Mouse (Mus musculus): Measurements from ENCODE around the gene Arhgap4. TPM values are rescaled to one million over a fixed set of nuclear protein-coding genes. Genes with fewer than 3 reads are reported as not detected.

The Arhgap4 gene
- polyA plus RNA-seq, 1 experiment from 2014 or later = 2.5 TPM

DNA sequence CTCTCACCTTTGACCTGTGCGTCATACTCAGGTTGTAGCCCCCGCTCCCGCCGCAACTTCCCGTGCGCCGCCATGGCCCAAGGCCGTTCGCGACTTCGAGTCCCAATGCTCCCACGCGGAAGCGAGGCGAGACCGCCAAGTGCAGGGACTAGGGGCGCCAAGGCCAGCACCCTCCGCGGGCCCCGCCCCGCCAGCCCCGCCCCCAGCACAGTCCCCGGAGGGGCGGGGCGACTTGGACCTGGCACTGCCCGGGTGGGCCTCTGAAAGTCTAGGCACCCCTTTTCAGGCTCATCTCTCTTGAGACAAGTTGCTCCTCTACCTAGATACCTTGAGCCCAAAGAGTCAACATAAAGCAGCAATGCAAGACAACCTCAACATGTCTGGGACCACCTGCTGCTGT is 10.5 kb downstream of the Arhgap4 start:
- H3K27me3 ChIP-seq (replicated peaks; ENCODE audit: control insufficient read depth, insufficient read depth, low read length) = no peaks in the 10 kb centered on the region
- H3K4me2 ChIP-seq (replicated peaks; ENCODE audit: low read depth) = peak overlapping the region; percentile 51
- H3K36me3 ChIP-seq (ENCODE audit: control insufficient read depth, insufficient read depth) = no peaks in the 10 kb centered on the region
- H3K9me3 ChIP-seq (ENCODE audit: control insufficient read depth) = no peaks in the 10 kb centered on the region
- no peak for TF ChIP-seq CTCF (IDR thresholded peaks at IDR 0.05; ENCODE audit: low read depth)
- H3K4me1 ChIP-seq (replicated peaks; ENCODE audit: control insufficient read depth, insufficient read depth, low read length) = no peaks in the 10 kb centered on the region
- no peak overlapping the region for H3K9ac ChIP-seq (ENCODE audit: low read depth, low read length)
- ATAC-seq = no peak
- peak overlapping the region; percentile 50; the same call in 1 of the 2 replicates for H3K27ac ChIP-seq (ENCODE audit: low read depth, low read length)
- 29% methylated on average over 26 of the region's 26 CpGs for WGBS
- H3K4me3 ChIP-seq (ENCODE audit: low read depth, low read length) = peak overlapping the region; percentile 9; the same call in 1 of the 2 replicates

DNA sequence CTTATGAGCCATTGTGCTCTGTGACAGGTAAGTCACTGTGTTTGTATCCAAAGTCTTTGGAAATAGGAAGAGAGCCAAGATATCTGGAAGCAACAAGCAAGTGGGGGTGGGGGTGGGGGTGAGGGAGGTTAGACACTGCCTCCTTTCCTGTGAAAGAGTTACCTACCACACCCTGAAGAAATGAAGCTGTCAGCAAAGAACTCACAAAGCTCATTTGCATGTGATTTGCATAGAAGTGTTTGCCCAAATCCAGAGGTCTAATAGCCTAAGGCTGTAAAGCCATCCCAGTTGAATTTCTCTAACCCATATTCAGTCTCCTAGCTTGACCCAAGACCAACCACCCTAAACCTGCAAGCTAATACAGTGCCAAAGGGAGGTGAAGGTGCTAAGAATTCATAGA is 11.2 kb downstream of the Arhgap4 start:
- no peak for TF ChIP-seq CTCF (IDR thresholded peaks at IDR 0.05; ENCODE audit: low read depth)
- H3K4me3 ChIP-seq (ENCODE audit: low read depth, low read length) = no peak overlapping the region
- H3K9me3 ChIP-seq (ENCODE audit: control insufficient read depth) = no peaks in the 10 kb centered on the region
- no peak overlapping the region for H3K27ac ChIP-seq (ENCODE audit: low read depth, low read length)
- no peak for ATAC-seq
- H3K36me3 ChIP-seq (ENCODE audit: control insufficient read depth, insufficient read depth) = no peaks in the 10 kb centered on the region
- no peaks in the 10 kb centered on the region for H3K4me1 ChIP-seq (replicated peaks; ENCODE audit: control insufficient read depth, insufficient read depth, low read length)
- no peaks in the 10 kb centered on the region for H3K27me3 ChIP-seq (replicated peaks; ENCODE audit: control insufficient read depth, insufficient read depth, low read length)
- H3K9ac ChIP-seq (ENCODE audit: low read depth, low read length) = no peak overlapping the region
- no peak overlapping the region; the same call in 1 of the 2 replicates for H3K4me2 ChIP-seq (replicated peaks; ENCODE audit: low read depth)

DNA sequence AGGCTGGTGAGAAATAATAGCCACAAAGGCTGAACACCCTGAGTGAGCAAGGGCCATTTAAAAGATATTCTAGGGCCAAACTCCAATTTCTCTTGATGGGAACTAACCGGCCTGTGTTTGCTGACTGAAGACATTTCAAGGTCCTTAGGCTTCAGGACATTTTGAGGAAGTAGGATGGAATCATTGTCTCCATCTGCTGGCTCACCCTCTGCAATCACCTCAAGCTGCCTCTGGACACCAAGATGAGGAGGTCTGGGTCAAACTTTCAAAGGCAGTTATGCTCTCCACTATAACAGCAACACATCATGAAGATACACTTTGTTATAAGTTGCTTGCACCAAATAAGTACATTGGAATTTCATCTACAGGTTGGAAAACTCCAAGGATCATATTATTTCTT is 11.6 kb downstream of the Arhgap4 start:
- H3K4me1 ChIP-seq (replicated peaks; ENCODE audit: control insufficient read depth, insufficient read depth, low read length) = no peaks in the 10 kb centered on the region
- no peaks in the 10 kb centered on the region for H3K27me3 ChIP-seq (replicated peaks; ENCODE audit: control insufficient read depth, insufficient read depth, low read length)
- H3K27ac ChIP-seq (ENCODE audit: low read depth, low read length) = no peak overlapping the region
- no peaks in the 10 kb centered on the region for H3K9me3 ChIP-seq (ENCODE audit: control insufficient read depth)
- TF ChIP-seq CTCF (IDR thresholded peaks at IDR 0.05; ENCODE audit: low read depth) = no peak
- ATAC-seq = no peak
- no peaks in the 10 kb centered on the region for H3K36me3 ChIP-seq (ENCODE audit: control insufficient read depth, insufficient read depth)
- no peak overlapping the region for H3K4me3 ChIP-seq (ENCODE audit: low read depth, low read length)
- H3K4me2 ChIP-seq (replicated peaks; ENCODE audit: low read depth) = no peak overlapping the region
- H3K9ac ChIP-seq (ENCODE audit: low read depth, low read length) = no peak overlapping the region
- WGBS = 48% methylated on average over 1 of the region's 1 CpGs

DNA sequence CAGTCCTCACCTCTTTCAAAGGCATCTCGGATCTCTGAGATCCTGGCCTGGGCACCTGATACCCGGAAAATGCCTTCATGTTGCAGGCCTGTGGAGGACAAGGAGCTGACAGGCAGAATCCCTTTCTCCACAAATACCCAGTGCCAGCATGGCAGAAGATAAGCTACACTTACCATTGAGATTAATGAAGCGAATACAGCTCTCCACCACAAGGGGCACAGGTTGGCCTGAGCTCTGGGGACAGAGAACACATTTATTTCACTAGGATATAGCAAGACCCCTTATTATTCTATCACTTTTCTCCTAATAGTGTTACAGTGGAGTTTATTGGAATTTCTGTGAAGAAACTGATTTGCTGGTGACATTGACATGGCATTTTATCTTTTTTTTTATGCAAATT is 23.7 kb downstream of the Arhgap4 start:
- no peak overlapping the region for H3K4me3 ChIP-seq (ENCODE audit: low read depth, low read length)
- ATAC-seq = no peak
- no peaks in the 10 kb centered on the region for H3K9me3 ChIP-seq (ENCODE audit: control insufficient read depth)
- H3K9ac ChIP-seq (ENCODE audit: low read depth, low read length) = no peak overlapping the region
- no peak overlapping the region for H3K4me2 ChIP-seq (replicated peaks; ENCODE audit: low read depth)
- no peak overlapping the region for H3K27ac ChIP-seq (ENCODE audit: low read depth, low read length)
- TF ChIP-seq CTCF (IDR thresholded peaks at IDR 0.05; ENCODE audit: low read depth) = peak; percentile 49
- 80% methylated on average over 3 of the region's 3 CpGs for WGBS
- H3K27me3 ChIP-seq (replicated peaks; ENCODE audit: control insufficient read depth, insufficient read depth, low read length) = no peaks in the 10 kb centered on the region
- H3K36me3 ChIP-seq (ENCODE audit: control insufficient read depth, insufficient read depth) = no peaks in the 10 kb centered on the region
- no peaks in the 10 kb centered on the region for H3K4me1 ChIP-seq (replicated peaks; ENCODE audit: control insufficient read depth, insufficient read depth, low read length)

DNA sequence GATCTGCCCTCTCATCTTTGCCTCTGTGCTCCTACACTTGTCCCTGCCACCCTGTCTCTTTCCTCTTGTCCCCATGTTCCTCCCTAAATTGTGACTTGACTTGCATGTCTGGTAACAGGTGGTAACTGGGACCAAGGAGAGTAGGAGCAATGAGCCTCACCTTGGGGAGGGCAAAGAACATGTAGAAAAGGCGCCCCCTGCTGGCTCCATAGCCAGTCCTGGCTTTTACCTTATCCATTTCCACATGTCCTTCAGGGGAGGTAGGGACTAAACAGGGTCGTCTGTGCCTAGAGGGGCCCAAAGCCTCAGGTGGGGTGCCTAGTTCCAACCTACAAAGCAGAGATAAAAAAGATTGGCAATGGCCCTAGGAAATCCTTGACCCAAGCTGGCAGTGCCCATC is 26.0 kb downstream of the Arhgap4 start, which contains the start of gene L1cam:
TSS of gene L1cam (minus strand) at position 387 of the 400 bp plus-strand sequence.
- no peaks in the 10 kb centered on the region for H3K9me3 ChIP-seq (ENCODE audit: control insufficient read depth)
- no peaks in the 10 kb centered on the region for H3K36me3 ChIP-seq (ENCODE audit: control insufficient read depth, insufficient read depth)
- H3K27me3 ChIP-seq (replicated peaks; ENCODE audit: control insufficient read depth, insufficient read depth, low read length) = no peaks in the 10 kb centered on the region
- H3K4me3 ChIP-seq (ENCODE audit: low read depth, low read length) = no peak within 1 kb of the TSS
- no peak for ATAC-seq
- 25% methylated on average over 2 of the region's 2 CpGs for WGBS
- H3K9ac ChIP-seq (ENCODE audit: low read depth, low read length) = no peak within 1 kb of the TSS
- H3K27ac ChIP-seq (ENCODE audit: low read depth, low read length) = no peak within 1 kb of the TSS
- no peaks in the 10 kb centered on the region for H3K4me1 ChIP-seq (replicated peaks; ENCODE audit: control insufficient read depth, insufficient read depth, low read length)
- peak; percentile 66 for TF ChIP-seq CTCF (IDR thresholded peaks at IDR 0.05; ENCODE audit: low read depth)
- no peak within 1 kb of the TSS for H3K4me2 ChIP-seq (replicated peaks; ENCODE audit: low read depth)

DNA sequence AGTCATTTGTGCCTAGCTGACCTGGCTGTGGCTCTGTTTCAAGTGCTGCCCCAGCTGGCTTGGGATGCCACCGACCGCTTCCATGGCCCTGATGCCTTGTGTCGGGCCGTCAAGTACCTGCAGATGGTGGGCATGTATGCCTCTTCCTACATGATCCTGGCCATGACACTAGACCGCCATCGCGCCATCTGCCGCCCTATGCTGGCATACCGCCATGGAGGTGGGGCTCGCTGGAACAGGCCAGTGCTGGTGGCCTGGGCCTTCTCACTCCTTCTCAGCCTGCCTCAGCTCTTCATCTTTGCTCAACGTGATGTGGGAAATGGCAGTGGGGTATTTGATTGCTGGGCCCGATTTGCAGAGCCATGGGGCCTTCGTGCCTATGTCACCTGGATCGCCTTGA is 28.8 kb downstream of the Arhgap4 start:
- no peak for ATAC-seq
- Histone ChIP-seq H3K9me3 (ENCODE audit: control insufficient read depth) (no peaks in the 10 kb centered on the region), H3K36me3 (ENCODE audit: control insufficient read depth, insufficient read depth) (no peaks in the 10 kb centered on the region), H3K4me2 (replicated peaks; ENCODE audit: low read depth) (no peak overlapping the region), H3K9ac (ENCODE audit: low read depth, low read length) (no peak overlapping the region), H3K27ac (ENCODE audit: low read depth, low read length) (no peak overlapping the region), H3K27me3 (replicated peaks; ENCODE audit: control insufficient read depth, insufficient read depth, low read length) (no peaks in the 10 kb centered on the region), H3K4me3 (ENCODE audit: low read depth, low read length) (no peak overlapping the region), H3K4me1 (replicated peaks; ENCODE audit: control insufficient read depth, insufficient read depth, low read length) (no peaks in the 10 kb centered on the region)
- WGBS = 87% methylated on average over 14 of the region's 14 CpGs
- no peak for TF ChIP-seq CTCF (IDR thresholded peaks at IDR 0.05; ENCODE audit: low read depth)
